Mouse (Mus musculus) erythroid progenitor cell, adult 5-6 weeks (primary cell): ENCODE data around the gene Nkd2. TPM values are rescaled to one million over a fixed set of nuclear protein-coding genes. Genes with fewer than 3 reads are reported as not detected.

ENCODE experiments used
- ATAC-seq: replicated peaks from 2 replicates; pipeline ENCODE4 v1.8.0; 2016; ENCODE audit warnings: moderate number of reproducible peaks, mild to moderate bottlenecking, moderate TSS enrichment, inconsistent platforms; ENCODE audit not compliant: poor library complexity, low FRiP score, severe bottlenecking
- total RNA-seq, 2 experiments: library from RNA; stranded (forward) in 1 of 2; stranded (reverse) in 1 of 2; fragments of 150-400 nt in 1 of 2; fragments of 186-747, 209-891 nt in 1 of 2; gene quantifications; 2 replicates each; pipeline versions ENCODE4 v1.2.3 to v1.2.4; 2015 to 2017; ENCODE audit warnings: low replicate concordance in 2 of 2

The Nkd2 gene
- total RNA-seq, 2 experiments from 2014 or later: not detected

GRCm38 (mm10) chr13:73821251-73821650, 26.2 kb downstream of the Nkd2 start:
- ATAC-seq: no peak

- ATAC-seq: no peak
Measured at GRCm38 (mm10) chr13:73818921-73819320, 28.5 kb downstream of the Nkd2 start.

- ATAC-seq: no peak
Measured at GRCm38 (mm10) chr13:73816338-73816737, 31.1 kb downstream of the Nkd2 start.

GRCm38 (mm10) chr13:73814181-73814580, 33.2 kb downstream of the Nkd2 start:
- ATAC-seq: no peak

GRCm38 (mm10) chr13:73812936-73813335, 34.5 kb downstream of the Nkd2 start:
- ATAC-seq: no peak

- no peak for ATAC-seq
Measured at GRCm38 (mm10) chr13:73804914-73805313, 42.5 kb downstream of the Nkd2 start.

- no peak for ATAC-seq
Measured at GRCm38 (mm10) chr13:73803450-73804178, 43.8 kb downstream of the Nkd2 start.

GRCm38 (mm10) chr13:73799110-73799509, 48.3 kb downstream of the Nkd2 start:
- no peak; the same call in 1 of the 2 replicates for ATAC-seq

GRCm38 (mm10) chr13:73793171-73793570, 54.3 kb downstream of the Nkd2 start:
- no peak for ATAC-seq

- no peak for ATAC-seq
Measured at GRCm38 (mm10) chr13:73792176-73792575, 55.3 kb downstream of the Nkd2 start.

- no peak for ATAC-seq
Measured at GRCm38 (mm10) chr13:73782486-73782885, 64.9 kb downstream of the Nkd2 start.

- ATAC-seq: no peak
Measured at GRCm38 (mm10) chr13:73777578-73777977, 69.9 kb downstream of the Nkd2 start.

- no peak for ATAC-seq
Measured at GRCm38 (mm10) chr13:73775786-73776185, 71.6 kb downstream of the Nkd2 start.

- ATAC-seq: no peak
Measured at GRCm38 (mm10) chr13:73773519-73774205, 73.8 kb downstream of the Nkd2 start.

GRCm38 (mm10) chr13:73772655-73773054, 74.8 kb downstream of the Nkd2 start:
- ATAC-seq: no peak

- no peak for ATAC-seq
Measured at GRCm38 (mm10) chr13:73771131-73771530, 76.3 kb downstream of the Nkd2 start.

GRCm38 (mm10) chr13:73769916-73770682, 77.3 kb downstream of the Nkd2 start:
- no peak for ATAC-seq
